Mouse (Mus musculus) intestine, embryonic 16.5 days (tissue): ENCODE measurements around the gene D10Jhu81e. TPM values are rescaled to one million over a fixed set of nuclear protein-coding genes. Genes with fewer than 3 reads are reported as not detected.
A peak's percentile ranks its signal among the peaks of the same experiment; 100 is the strongest.
"Not testable (repeated sequence)": the region's sequence is repeated elsewhere in the genome, so short reads cannot be mapped to it uniquely, and the experiment has no call there.

Experiments used
- ATAC-seq: fragments of 200-750 bp; cut with Nextera tagmentation; 2 replicates; pipeline ENCODE4 v1.8.0; 2017; ENCODE audit warnings: moderate TSS enrichment, moderate library complexity
- H3K27ac ChIP-seq: fragments of 300-500 bp; sonication (generic); 2 replicates; pipeline ENCODE4 v1.5.1; 2014; ENCODE audit warnings: mild to moderate bottlenecking, low read length
- H3K27me3 ChIP-seq: fragments of 300-500 bp; sonication (generic); replicated peaks from 2 replicates; pipeline ENCODE4 v1.6.1; 2014; ENCODE audit warnings: low read length, control low read depth, mixed read lengths; ENCODE audit not compliant: control insufficient read depth, insufficient read depth
- H3K36me3 ChIP-seq: fragments of 300-500 bp; sonication (generic); 2 replicates; pipeline ENCODE4 v1.6.1; 2014; ENCODE audit warnings: low read length, control low read depth; ENCODE audit not compliant: control insufficient read depth, insufficient read depth
- H3K4me1 ChIP-seq: fragments of 300-500 bp; sonication (generic); 2 replicates; pipeline ENCODE4 v1.6.1; 2014; ENCODE audit warnings: low read length, control low read depth, mixed read lengths; ENCODE audit not compliant: control insufficient read depth, insufficient read depth
- H3K4me2 ChIP-seq: fragments of 300-500 bp; sonication (generic); 2 replicates; pipeline ENCODE4 v1.6.1; 2014; ENCODE audit warnings: low read depth, low read length, control low read depth
- H3K4me3 ChIP-seq: fragments of 300-500 bp; sonication (generic); 2 replicates; pipeline ENCODE4 v1.5.1; 2014; ENCODE audit warnings: mild to moderate bottlenecking, low read length
- H3K9ac ChIP-seq: fragments of 300-500 bp; sonication (generic); 2 replicates; pipeline ENCODE4 v1.6.1; 2014; ENCODE audit warnings: low read depth, low read length
- H3K9me3 ChIP-seq: fragments of 300-500 bp; sonication (generic); 2 replicates; pipeline ENCODE4 v1.6.1; 2016; ENCODE audit warnings: low read length, control low read depth; ENCODE audit not compliant: control insufficient read depth
- WGBS: fragments of 180-500 bp; shearing (Covaris S2); extraction: QIAGEN DNeasy Blood & Tissue Kit; methylation state at CpG from one replicate; pipeline ENCODE4 v1.1.7; 2014; 5-methylcytosine and 5-hydroxymethylcytosine counted together
- polyA plus RNA-seq: library from polyadenylated mRNA; unstranded; fragments of >200 nt; fragmentation: Nextera tagmentation; extraction: Ambion mirVana; gene quantifications from 2 replicates; pipeline ENCODE4 v1.2.1, GENCODE M21; 2015

Gene D10Jhu81e
- polyA plus RNA-seq, 1 experiment from 2014 or later = 45.7 TPM

DNA sequence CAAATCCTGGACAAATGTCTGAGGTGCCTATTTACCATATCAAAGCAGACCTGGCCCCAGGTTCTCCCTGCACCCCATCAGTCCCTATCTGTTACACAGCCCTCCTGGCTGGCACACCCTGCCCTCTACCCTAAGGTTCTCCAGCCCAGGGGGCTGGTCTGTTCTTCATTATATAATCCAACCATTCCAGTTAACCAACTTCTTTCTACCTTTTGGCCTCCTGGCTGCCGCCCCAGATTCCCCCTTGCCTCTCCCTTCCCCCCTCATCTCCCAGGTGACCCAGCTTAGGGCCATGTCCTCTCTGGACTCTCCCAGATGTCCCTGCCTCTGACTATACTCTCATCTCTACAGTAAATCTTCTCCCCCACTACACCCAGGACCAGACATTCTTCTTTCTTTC is 41.7 kb downstream of the D10Jhu81e start:
- 0 out of 2 replicates have a peak, but pooled peaks have one; percentile 23 for ATAC-seq
- H3K36me3 ChIP-seq = no peaks in the 10 kb centered on the region

GRCm38 (mm10) chr10:78127046-78127870 is 42.3 kb downstream of the D10Jhu81e start:
- Histone ChIP-seq H3K36me3 (no peaks in the 10 kb centered on the region), H3K9ac (no peak overlapping the region), H3K4me1 (no peaks in the 10 kb centered on the region), H3K27me3 (no peaks in the 10 kb centered on the region), H3K4me3 (no peak overlapping the region), H3K9me3 (no peaks in the 10 kb centered on the region), H3K4me2 (no peak overlapping the region), H3K27ac (no peak overlapping the region)
- 69% methylated on average over 9 of the region's 9 CpGs for WGBS
- no peak for ATAC-seq

More for the DNA sequence above, 41.7 kb downstream of the D10Jhu81e start:
- H3K27me3 ChIP-seq = no peaks in the 10 kb centered on the region
- no peak overlapping the region for H3K27ac ChIP-seq
- no peaks in the 10 kb centered on the region for H3K4me1 ChIP-seq
- H3K4me3 ChIP-seq = no peak overlapping the region
- H3K4me2 ChIP-seq = no peak overlapping the region
- WGBS = 20% methylated on average over 1 of the region's 1 CpGs
- H3K9me3 ChIP-seq = no peaks in the 10 kb centered on the region
- no peak overlapping the region for H3K9ac ChIP-seq

DNA sequence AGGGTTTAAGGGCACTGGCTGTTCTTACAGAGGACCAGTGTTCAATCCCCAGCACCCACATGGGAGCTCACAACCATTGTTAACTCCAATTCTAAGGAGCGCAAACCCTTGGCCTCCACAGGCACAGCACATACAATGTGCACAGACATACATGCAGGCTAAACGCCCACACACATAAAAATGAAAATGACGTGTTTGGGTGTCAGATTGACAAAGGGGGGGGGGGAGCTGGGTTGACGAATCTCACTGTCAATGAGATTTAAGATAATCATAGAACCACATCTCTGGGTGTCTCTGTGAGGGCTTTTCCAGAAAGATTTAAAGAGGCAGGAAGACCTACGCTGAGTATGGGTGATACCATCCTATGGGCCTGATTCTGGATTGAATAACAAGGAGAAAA is 43.3 kb downstream of the D10Jhu81e start:
- no peak overlapping the region for H3K4me2 ChIP-seq
- H3K4me1 ChIP-seq = no peaks in the 10 kb centered on the region
- no peak overlapping the region for H3K27ac ChIP-seq
- H3K36me3 ChIP-seq = no peaks in the 10 kb centered on the region
- no peaks in the 10 kb centered on the region for H3K9me3 ChIP-seq
- whole genome bisulfite sequencing = 88% methylated on average over 5 of the region's 5 CpGs
- no peaks in the 10 kb centered on the region for H3K27me3 ChIP-seq
- no peak overlapping the region for H3K4me3 ChIP-seq
- no peak overlapping the region for H3K9ac ChIP-seq
- no peak for ATAC-seq

- not testable (repeated sequence) for H3K27me3 ChIP-seq, ATAC-seq, H3K4me3 ChIP-seq, H3K9ac ChIP-seq, H3K36me3 ChIP-seq, H3K27ac ChIP-seq, H3K4me1 ChIP-seq, H3K9me3 ChIP-seq, H3K4me2 ChIP-seq
- WGBS = 67% methylated on average over 8 of the region's 8 CpGs
These were observed 44.5 kb downstream of the D10Jhu81e start for GRCm38 (mm10) chr10:78125061-78125460.

GRCm38 (mm10) chr10:78124137-78124536 is 45.4 kb downstream of the D10Jhu81e start:
- WGBS = 40% methylated on average over 6 of the region's 6 CpGs
- not testable (repeated sequence) for H3K4me1 ChIP-seq, H3K27me3 ChIP-seq, ATAC-seq, H3K9ac ChIP-seq, H3K36me3 ChIP-seq, H3K27ac ChIP-seq, H3K9me3 ChIP-seq, H3K4me3 ChIP-seq, H3K4me2 ChIP-seq

- H3K36me3 ChIP-seq = no peaks in the 10 kb centered on the region
- no peaks in the 10 kb centered on the region for H3K9me3 ChIP-seq
- 87% methylated on average over 4 of the region's 4 CpGs for WGBS
- H3K27me3 ChIP-seq = no peaks in the 10 kb centered on the region
- ATAC-seq = no peak
- H3K27ac ChIP-seq = no peak overlapping the region
- no peak overlapping the region for H3K4me2 ChIP-seq
- H3K4me3 ChIP-seq = no peak overlapping the region
- H3K9ac ChIP-seq = no peak overlapping the region
- no peaks in the 10 kb centered on the region; the same call in 1 of the 2 replicates for H3K4me1 ChIP-seq
These were observed 50.2 kb downstream of the D10Jhu81e start for GRCm38 (mm10) chr10:78119422-78119821.

DNA sequence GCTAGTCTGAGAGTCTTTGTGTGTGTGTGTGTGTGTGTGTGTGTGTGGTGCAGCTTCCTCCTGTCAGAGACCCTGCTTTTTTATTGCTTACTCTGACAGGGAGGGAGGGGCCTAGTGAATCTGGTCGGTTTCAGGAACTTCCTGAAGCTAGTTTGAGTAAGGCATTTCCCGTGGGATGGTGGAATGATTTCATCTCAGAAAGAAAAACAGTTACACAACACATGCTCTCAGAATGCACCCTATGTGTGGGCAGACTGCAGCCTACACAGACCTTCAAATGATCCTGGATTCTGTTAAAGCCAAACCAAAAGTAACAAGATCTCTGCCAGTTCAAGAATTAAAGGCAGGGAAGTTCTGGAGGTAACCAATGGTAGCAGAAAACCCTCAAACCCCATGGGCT is 54.4 kb downstream of the D10Jhu81e start:
- ATAC-seq = 0 out of 2 replicates have a peak, but pooled peaks have one; percentile 4
- Histone ChIP-seq H3K4me3 (no peak overlapping the region), H3K4me1 (no peaks in the 10 kb centered on the region; the same call in 1 of the 2 replicates), H3K9me3 (no peaks in the 10 kb centered on the region), H3K36me3 (no peaks in the 10 kb centered on the region), H3K27ac (no peak overlapping the region), H3K9ac (no peak overlapping the region), H3K4me2 (no peak overlapping the region), H3K27me3 (no peaks in the 10 kb centered on the region)
- WGBS = 76% methylated on average over 2 of the region's 2 CpGs

GRCm38 (mm10) chr10:78114521-78115092 is 55.0 kb downstream of the D10Jhu81e start:
- H3K4me1 ChIP-seq = no peaks in the 10 kb centered on the region; the same call in 1 of the 2 replicates
- WGBS = 72% methylated on average over 4 of the region's 4 CpGs
- H3K4me2 ChIP-seq = no peak overlapping the region
- H3K9me3 ChIP-seq = no peaks in the 10 kb centered on the region
- no peak overlapping the region for H3K4me3 ChIP-seq
- H3K27me3 ChIP-seq = no peaks in the 10 kb centered on the region
- H3K36me3 ChIP-seq = no peaks in the 10 kb centered on the region
- H3K27ac ChIP-seq = no peak overlapping the region
- ATAC-seq = peak; percentile 80
- no peak overlapping the region for H3K9ac ChIP-seq
